Mouse (Mus musculus): ENCODE measurements around the gene Fmo3. TPM values are rescaled to one million over a fixed set of nuclear protein-coding genes. Genes with fewer than 3 reads are reported as not detected.

Fmo3 gene
- total RNA-seq, 2 experiments from 2014 or later = not detected

- intact Hi-C loops (cut with DNase I) = no loop called here
- DNase-seq = no peak
Measured at GRCm38 (mm10) chr1:162931880-162932279, 52.4 kb downstream of the Fmo3 start.

- intact Hi-C loops (cut with DNase I) = no loop called here
Measured at GRCm38 (mm10) chr1:162931310-162931875, 52.9 kb downstream of the Fmo3 start.

GRCm38 (mm10) chr1:162930631-162931030 is 53.7 kb downstream of the Fmo3 start:
- intact Hi-C loops (cut with DNase I) = no loop called here

More at GRCm38 (mm10) chr1:162931310-162931875, 52.9 kb downstream of the Fmo3 start:
- no peak for DNase-seq

GRCm38 (mm10) chr1:162929146-162929545 is 55.2 kb downstream of the Fmo3 start:
- intact Hi-C loops (cut with DNase I) = no loop called here
- no peak for DNase-seq

More at GRCm38 (mm10) chr1:162930631-162931030, 53.7 kb downstream of the Fmo3 start:
- DNase-seq = no peak

GRCm38 (mm10) chr1:162925121-162925520 is 59.2 kb downstream of the Fmo3 start:
- DNase-seq = no peak
- intact Hi-C loops (cut with DNase I) = no loop called here

- intact Hi-C loops (cut with DNase I) = no loop called here
- no peak for DNase-seq
Measured at GRCm38 (mm10) chr1:162916661-162917060, 67.7 kb downstream of the Fmo3 start.

- no peak for DNase-seq
- intact Hi-C loops (cut with DNase I) = no loop called here
Measured at GRCm38 (mm10) chr1:162914932-162915556, 69.3 kb downstream of the Fmo3 start.

GRCm38 (mm10) chr1:162912085-162912484 is 72.2 kb downstream of the Fmo3 start:
- intact Hi-C loops (cut with DNase I) = no loop called here
- no peak for DNase-seq

Other genes with a start within 250 kb of the Fmo3 start
- gene Prrc2c, start 244.0 kb downstream of the Fmo3 start, total RNA-seq (2021) = 100 to 1,000 TPM; 224 TPM
- gene Fmo4, start 170.6 kb downstream of the Fmo3 start, total RNA-seq (2021) = not detected
- 10 to 100 TPM; 28.6 to 30.7 TPM for gene Fmo1, start 117.9 kb downstream of the Fmo3 start, total RNA-seq (2021)
- gene Fmo2, start 85.8 kb downstream of the Fmo3 start, total RNA-seq (2021) = under 1 TPM; 0.28 TPM
- not detected for gene Fmo6, start 47.0 kb downstream of the Fmo3 start, total RNA-seq (2021)
- not detected for gene Mroh9, start 101.1 kb upstream of the Fmo3 start, total RNA-seq (2021)

All from left cerebral cortex, postnatal 4 days (tissue).